Mouse (Mus musculus): Measurements from ENCODE around the gene Pnisr. TPM values are rescaled to one million over a fixed set of nuclear protein-coding genes. Genes with fewer than 3 reads are reported as not detected.

The Pnisr gene
- total RNA-seq (2017): 405 and 408 TPM in 2 replicates

GRCm38 (mm10) chr4:21847481-21848286, at the start of gene Pnisr:
Pnisr (plus strand) TSS chr4:21847583.
- peak; percentile 90 for ATAC-seq (ENCODE audit: extremely low read depth, insufficient number of reproducible peaks, low FRiP score, poor library complexity, severe bottlenecking)

- ATAC-seq (ENCODE audit: extremely low read depth, insufficient number of reproducible peaks, low FRiP score, poor library complexity, severe bottlenecking): no peak
Measured at GRCm38 (mm10) chr4:21801013-21801412, 46.4 kb upstream of the Pnisr start.

- ATAC-seq (ENCODE audit: extremely low read depth, insufficient number of reproducible peaks, low FRiP score, poor library complexity, severe bottlenecking): no peak
Measured at GRCm38 (mm10) chr4:21801620-21802019, 45.8 kb upstream of the Pnisr start.

- no peak for ATAC-seq (ENCODE audit: extremely low read depth, insufficient number of reproducible peaks, low FRiP score, poor library complexity, severe bottlenecking)
Measured at GRCm38 (mm10) chr4:21807204-21807603, 40.2 kb upstream of the Pnisr start.

- no peak for ATAC-seq (ENCODE audit: extremely low read depth, insufficient number of reproducible peaks, low FRiP score, poor library complexity, severe bottlenecking)
Measured at GRCm38 (mm10) chr4:21810608-21811007, 36.8 kb upstream of the Pnisr start.

GRCm38 (mm10) chr4:21812635-21813034, 34.7 kb upstream of the Pnisr start:
- no peak for ATAC-seq (ENCODE audit: extremely low read depth, insufficient number of reproducible peaks, low FRiP score, poor library complexity, severe bottlenecking)

GRCm38 (mm10) chr4:21814029-21814428, 33.4 kb upstream of the Pnisr start:
- ATAC-seq (ENCODE audit: extremely low read depth, insufficient number of reproducible peaks, low FRiP score, poor library complexity, severe bottlenecking): peak; percentile 73; the same call in 1 of the 2 replicates

GRCm38 (mm10) chr4:21826616-21827015, 20.8 kb upstream of the Pnisr start:
- ATAC-seq (ENCODE audit: extremely low read depth, insufficient number of reproducible peaks, low FRiP score, poor library complexity, severe bottlenecking): no peak

- no peak for ATAC-seq (ENCODE audit: extremely low read depth, insufficient number of reproducible peaks, low FRiP score, poor library complexity, severe bottlenecking)
Measured at GRCm38 (mm10) chr4:21832844-21833243, 14.5 kb upstream of the Pnisr start.

GRCm38 (mm10) chr4:21848287-21848630, 876 bp downstream of the Pnisr start:
- ATAC-seq (ENCODE audit: extremely low read depth, insufficient number of reproducible peaks, low FRiP score, poor library complexity, severe bottlenecking): peak; percentile 58

GRCm38 (mm10) chr4:21857481-21857880, 10.1 kb downstream of the Pnisr start:
- no peak for ATAC-seq (ENCODE audit: extremely low read depth, insufficient number of reproducible peaks, low FRiP score, poor library complexity, severe bottlenecking)

- ATAC-seq (ENCODE audit: extremely low read depth, insufficient number of reproducible peaks, low FRiP score, poor library complexity, severe bottlenecking): no peak
Measured at GRCm38 (mm10) chr4:21865226-21865625, 17.8 kb downstream of the Pnisr start.

- no peak for ATAC-seq (ENCODE audit: extremely low read depth, insufficient number of reproducible peaks, low FRiP score, poor library complexity, severe bottlenecking)
Measured at GRCm38 (mm10) chr4:21878776-21879175, 31.4 kb downstream of the Pnisr start.

- peak; percentile 74 for ATAC-seq (ENCODE audit: extremely low read depth, insufficient number of reproducible peaks, low FRiP score, poor library complexity, severe bottlenecking)
Measured at GRCm38 (mm10) chr4:21879565-21880220, 32.3 kb downstream of the Pnisr start, which contains the start of gene Coq3. Coq3 (plus strand) TSS chr4:21879673.

GRCm38 (mm10) chr4:21882806-21883205, 35.4 kb downstream of the Pnisr start:
- ATAC-seq (ENCODE audit: extremely low read depth, insufficient number of reproducible peaks, low FRiP score, poor library complexity, severe bottlenecking): no peak

GRCm38 (mm10) chr4:21885831-21886230, 38.4 kb downstream of the Pnisr start:
- no peak for ATAC-seq (ENCODE audit: extremely low read depth, insufficient number of reproducible peaks, low FRiP score, poor library complexity, severe bottlenecking)

Other genes starting within 250 kb of the Pnisr start
- not detected in 2 replicates for gene Prdm13, start 161.6 kb upstream of the Pnisr start, total RNA-seq (2017)
- 29.3 and 32.6 TPM in 2 replicates for gene Ccnc, start 119.9 kb upstream of the Pnisr start, total RNA-seq (2017)
- gene Usp45, start 80.4 kb upstream of the Pnisr start, total RNA-seq (2017): 17.9 and 18.5 TPM in 2 replicates
- gene Tstd3, start 80.4 kb upstream of the Pnisr start, total RNA-seq (2017): 8.3 and 11.4 TPM in 2 replicates
- gene Coq3, start 32.1 kb downstream of the Pnisr start, total RNA-seq (2017): 2.4 and 4.2 TPM in 2 replicates
- 0.25 TPM in 1 of 2 replicates, not detected in the other for gene Faxc, start 83.7 kb downstream of the Pnisr start, total RNA-seq (2017)

Measured in neutrophil, adult 5-6 weeks (primary cell).